Mouse (Mus musculus): Measurements from ENCODE around the gene Slc5a10. TPM values are rescaled to one million over a fixed set of nuclear protein-coding genes. Genes with fewer than 3 reads are reported as not detected.

The Slc5a10 gene
- polyA plus RNA-seq, 1 experiment from 2014 or later = 0.11 TPM

DNA sequence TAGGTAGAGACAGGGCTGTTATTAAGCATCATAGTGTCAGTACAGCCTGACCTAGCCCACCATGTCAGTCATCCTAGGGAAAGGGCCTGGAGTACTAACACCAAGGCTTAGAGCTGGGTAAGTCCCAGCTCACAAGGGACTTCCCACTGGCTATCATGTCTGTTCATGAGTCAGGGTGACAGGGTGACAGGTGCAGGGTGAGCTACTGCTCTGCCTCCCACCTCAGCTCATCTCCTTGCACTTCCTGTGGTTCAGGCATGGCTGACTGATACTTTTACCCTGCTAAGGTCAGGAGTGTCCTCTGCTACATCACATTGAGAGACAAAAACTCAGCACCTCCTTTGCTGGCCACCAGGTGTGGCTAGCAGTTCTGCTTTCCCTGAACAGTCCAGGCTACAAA is 21.8 kb downstream of the Slc5a10 start:
- no peak overlapping the region for H3K4me3 ChIP-seq (ENCODE audit: low read length)
- H3K36me3 ChIP-seq (ENCODE audit: control insufficient read depth, insufficient read depth) = no peaks in the 10 kb centered on the region
- no peak overlapping the region for H3K27ac ChIP-seq (ENCODE audit: low read length)
- ATAC-seq (replicated peaks; ENCODE audit: extremely low read depth, insufficient read depth, low FRiP score) = no peak
- peaks cover 3% of the 10 kb centered on the region; the same call in 1 of the 2 replicates for H3K4me1 ChIP-seq (ENCODE audit: control insufficient read depth, insufficient read depth, low read length)
- no peak overlapping the region for H3K9ac ChIP-seq (ENCODE audit: low read length)
- H3K4me2 ChIP-seq (ENCODE audit: low read depth, low read length) = no peak overlapping the region
- no peaks in the 10 kb centered on the region for H3K9me3 ChIP-seq (replicated peaks; ENCODE audit: control insufficient read depth, low read length)
- no peaks in the 10 kb centered on the region for H3K27me3 ChIP-seq (ENCODE audit: control insufficient read depth, insufficient read depth, low read length)

DNA sequence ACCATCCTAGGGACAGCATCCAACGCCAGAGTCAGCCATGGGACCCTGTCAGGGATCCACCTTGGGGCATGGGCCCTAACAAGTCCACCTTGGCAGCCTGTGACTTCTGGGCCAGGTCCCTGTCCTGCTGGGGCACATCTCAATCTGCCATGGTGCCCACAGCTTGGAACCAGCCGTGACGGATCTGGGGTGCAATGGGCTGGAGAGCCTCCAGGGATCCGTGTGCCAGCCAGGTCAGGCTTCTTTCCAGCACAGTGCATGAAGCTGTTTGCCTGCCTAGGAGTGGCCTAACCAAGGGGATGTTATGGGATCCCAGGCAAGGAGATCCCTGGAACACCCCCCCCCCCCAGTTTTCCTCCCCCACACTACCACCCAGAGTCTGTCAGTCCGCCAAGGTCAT is 27.6 kb downstream of the Slc5a10 start:
- Histone ChIP-seq H3K9ac (ENCODE audit: low read length) (no peak overlapping the region), H3K27ac (ENCODE audit: low read length) (no peak overlapping the region), H3K27me3 (ENCODE audit: control insufficient read depth, insufficient read depth, low read length) (no peaks in the 10 kb centered on the region), H3K4me2 (ENCODE audit: low read depth, low read length) (no peak overlapping the region), H3K9me3 (replicated peaks; ENCODE audit: control insufficient read depth, low read length) (no peaks in the 10 kb centered on the region), H3K36me3 (ENCODE audit: control insufficient read depth, insufficient read depth) (no peaks in the 10 kb centered on the region), H3K4me3 (ENCODE audit: low read length) (no peak overlapping the region), H3K4me1 (ENCODE audit: control insufficient read depth, insufficient read depth, low read length) (peaks cover 12% of the 10 kb centered on the region)
- ATAC-seq (replicated peaks; ENCODE audit: extremely low read depth, insufficient read depth, low FRiP score) = no peak
- WGBS = 88% methylated on average over 5 of the region's 5 CpGs

DNA sequence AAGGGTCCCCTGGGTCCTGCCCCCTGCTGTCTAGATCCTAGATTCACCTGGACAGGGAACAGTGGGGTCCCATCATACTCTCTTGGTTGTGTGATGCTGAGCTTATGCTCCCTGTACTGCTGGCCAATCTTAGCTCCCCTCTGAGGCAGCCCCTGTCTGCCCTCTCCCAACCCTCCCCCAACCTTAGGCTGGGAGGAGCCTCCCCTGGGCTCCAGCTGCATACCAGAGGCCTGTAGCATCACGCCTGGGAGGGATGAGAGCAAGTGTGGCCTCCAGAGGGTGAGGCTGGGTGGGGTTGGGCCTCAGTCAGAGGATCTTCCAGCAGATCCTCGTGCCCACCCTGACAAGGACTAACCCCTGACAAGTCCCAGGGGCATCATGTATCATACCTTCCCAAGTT is 33.0 kb downstream of the Slc5a10 start:
- Histone ChIP-seq H3K9me3 (replicated peaks; ENCODE audit: control insufficient read depth, low read length) (no peaks in the 10 kb centered on the region), H3K4me1 (ENCODE audit: control insufficient read depth, insufficient read depth, low read length) (peaks cover 37% of the 10 kb centered on the region), H3K4me2 (ENCODE audit: low read depth, low read length) (no peak overlapping the region), H3K9ac (ENCODE audit: low read length) (no peak overlapping the region), H3K27me3 (ENCODE audit: control insufficient read depth, insufficient read depth, low read length) (peaks cover 15% of the 10 kb centered on the region), H3K27ac (ENCODE audit: low read length) (no peak overlapping the region), H3K36me3 (ENCODE audit: control insufficient read depth, insufficient read depth) (no peaks in the 10 kb centered on the region), H3K4me3 (ENCODE audit: low read length) (no peak overlapping the region)
- 52% methylated on average over 2 of the region's 2 CpGs for WGBS
- ATAC-seq (replicated peaks; ENCODE audit: extremely low read depth, insufficient read depth, low FRiP score) = peak; percentile 47

- Histone ChIP-seq H3K36me3 (ENCODE audit: control insufficient read depth, insufficient read depth) (no peaks in the 10 kb centered on the region), H3K4me1 (ENCODE audit: control insufficient read depth, insufficient read depth, low read length) (peaks cover 37% of the 10 kb centered on the region), H3K9ac (ENCODE audit: low read length) (no peak overlapping the region), H3K27me3 (ENCODE audit: control insufficient read depth, insufficient read depth, low read length) (peaks cover 16% of the 10 kb centered on the region), H3K4me3 (ENCODE audit: low read length) (no peak overlapping the region), H3K4me2 (ENCODE audit: low read depth, low read length) (no peak overlapping the region), H3K27ac (ENCODE audit: low read length) (no peak overlapping the region), H3K9me3 (replicated peaks; ENCODE audit: control insufficient read depth, low read length) (no peaks in the 10 kb centered on the region)
- WGBS = 57% methylated on average over 10 of the region's 10 CpGs
- no peak for ATAC-seq (replicated peaks; ENCODE audit: extremely low read depth, insufficient read depth, low FRiP score)
Observed at GRCm38 (mm10) chr11:61686906-61687453, 33.6 kb downstream of the Slc5a10 start.

DNA sequence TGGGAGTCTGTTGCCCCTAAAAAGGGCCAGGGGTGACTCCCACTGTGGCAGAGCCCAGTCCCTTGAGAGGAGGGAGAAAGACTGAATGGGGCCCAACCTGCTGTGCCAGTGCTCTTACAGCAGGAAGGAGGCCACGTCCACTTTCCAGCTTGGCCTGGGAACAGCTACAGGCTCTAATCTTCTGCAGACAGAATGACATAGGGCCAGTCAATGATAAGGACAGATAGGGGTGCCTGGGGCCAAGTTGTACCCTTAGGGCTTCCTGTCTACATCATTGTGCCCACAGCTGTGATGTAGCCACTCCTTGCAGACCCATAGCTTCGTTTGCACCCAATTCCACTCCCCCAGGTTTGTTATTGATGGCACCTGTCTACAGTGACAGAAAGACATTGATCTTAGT is 34.5 kb downstream of the Slc5a10 start:
- peaks cover 16% of the 10 kb centered on the region for H3K27me3 ChIP-seq (ENCODE audit: control insufficient read depth, insufficient read depth, low read length)
- H3K4me1 ChIP-seq (ENCODE audit: control insufficient read depth, insufficient read depth, low read length) = peaks cover 37% of the 10 kb centered on the region
- 22% methylated on average over 2 of the region's 2 CpGs for WGBS
- no peak overlapping the region for H3K9ac ChIP-seq (ENCODE audit: low read length)
- no peak overlapping the region for H3K27ac ChIP-seq (ENCODE audit: low read length)
- H3K4me2 ChIP-seq (ENCODE audit: low read depth, low read length) = no peak overlapping the region
- no peaks in the 10 kb centered on the region for H3K36me3 ChIP-seq (ENCODE audit: control insufficient read depth, insufficient read depth)
- H3K9me3 ChIP-seq (replicated peaks; ENCODE audit: control insufficient read depth, low read length) = no peaks in the 10 kb centered on the region
- no peak overlapping the region for H3K4me3 ChIP-seq (ENCODE audit: low read length)
- ATAC-seq (replicated peaks; ENCODE audit: extremely low read depth, insufficient read depth, low FRiP score) = no peak

DNA sequence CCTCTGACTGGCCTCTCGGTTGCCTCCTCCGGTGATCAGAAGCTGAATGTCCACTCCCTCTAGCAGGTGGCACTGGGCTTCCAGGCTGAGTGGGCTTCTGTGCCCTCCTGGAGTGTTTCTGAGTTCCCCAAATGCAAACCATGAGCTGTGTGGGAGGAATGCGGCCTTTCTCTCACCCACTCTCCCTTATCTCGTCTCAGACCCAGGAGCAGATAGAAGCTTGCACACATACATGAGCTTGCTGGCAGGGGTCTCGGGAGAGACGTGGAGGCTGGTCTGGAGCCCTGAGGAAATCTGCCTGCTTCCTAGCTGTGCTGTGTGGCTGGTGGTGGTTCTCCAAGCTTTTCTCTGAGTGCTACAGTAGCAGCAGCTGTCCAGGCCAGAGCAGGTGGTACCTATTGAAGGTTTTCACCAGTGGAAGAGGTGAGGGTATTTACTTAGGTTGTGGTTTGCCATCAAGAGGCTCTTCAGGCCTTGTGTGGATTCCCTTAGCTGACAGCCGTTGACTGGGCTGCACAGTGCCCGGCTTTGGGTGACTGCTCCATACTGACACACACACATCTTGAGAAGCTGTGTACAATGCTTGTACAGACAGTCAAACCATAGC is 35.4 kb downstream of the Slc5a10 start:
- no peaks in the 10 kb centered on the region for H3K36me3 ChIP-seq (ENCODE audit: control insufficient read depth, insufficient read depth)
- peak overlapping the region; percentile 21; the same call in 1 of the 2 replicates for H3K9ac ChIP-seq (ENCODE audit: low read length)
- 45% methylated on average over 8 of the region's 8 CpGs for WGBS
- H3K27ac ChIP-seq (ENCODE audit: low read length) = 0 out of 2 replicates have a peak overlapping the region, but pooled peaks have one; percentile 4
- H3K9me3 ChIP-seq (replicated peaks; ENCODE audit: control insufficient read depth, low read length) = no peaks in the 10 kb centered on the region
- H3K27me3 ChIP-seq (ENCODE audit: control insufficient read depth, insufficient read depth, low read length) = peaks cover 16% of the 10 kb centered on the region
- H3K4me2 ChIP-seq (ENCODE audit: low read depth, low read length) = peak overlapping the region; percentile 82; the same call in 1 of the 2 replicates
- H3K4me1 ChIP-seq (ENCODE audit: control insufficient read depth, insufficient read depth, low read length) = peaks cover 37% of the 10 kb centered on the region
- peak overlapping the region; percentile 57; the same call in 1 of the 2 replicates for H3K4me3 ChIP-seq (ENCODE audit: low read length)
- ATAC-seq (replicated peaks; ENCODE audit: extremely low read depth, insufficient read depth, low FRiP score) = no peak

GRCm38 (mm10) chr11:61683907-61684731 is 36.5 kb downstream of the Slc5a10 start, which contains the start of gene Fam83g:
TSS of gene Fam83g (plus strand) at chr11:61684091.
- peak within 1 kb of the TSS; percentile 82 for H3K4me2 ChIP-seq (ENCODE audit: low read depth, low read length)
- peak; percentile 49 for ATAC-seq (replicated peaks; ENCODE audit: extremely low read depth, insufficient read depth, low FRiP score)
- H3K4me3 ChIP-seq (ENCODE audit: low read length) = peak within 1 kb of the TSS; percentile 57
- no peaks in the 10 kb centered on the region for H3K9me3 ChIP-seq (replicated peaks; ENCODE audit: control insufficient read depth, low read length)
- H3K27me3 ChIP-seq (ENCODE audit: control insufficient read depth, insufficient read depth, low read length) = peaks cover 16% of the 10 kb centered on the region
- 1% methylated on average over 74 of the region's 76 CpGs for WGBS
- peaks cover 31% of the 10 kb centered on the region for H3K4me1 ChIP-seq (ENCODE audit: control insufficient read depth, insufficient read depth, low read length)
- peak within 1 kb of the TSS; percentile 52 for H3K9ac ChIP-seq (ENCODE audit: low read length)
- no peak within 1 kb of the TSS for H3K27ac ChIP-seq (ENCODE audit: low read length)
- no peaks in the 10 kb centered on the region for H3K36me3 ChIP-seq (ENCODE audit: control insufficient read depth, insufficient read depth)

GRCm38 (mm10) chr11:61679091-61679866 is 41.3 kb downstream of the Slc5a10 start:
- no peaks in the 10 kb centered on the region for H3K36me3 ChIP-seq (ENCODE audit: control insufficient read depth, insufficient read depth)
- peaks cover 14% of the 10 kb centered on the region for H3K27me3 ChIP-seq (ENCODE audit: control insufficient read depth, insufficient read depth, low read length)
- H3K4me2 ChIP-seq (ENCODE audit: low read depth, low read length) = no peak overlapping the region
- H3K4me1 ChIP-seq (ENCODE audit: control insufficient read depth, insufficient read depth, low read length) = peaks cover 10% of the 10 kb centered on the region
- H3K27ac ChIP-seq (ENCODE audit: low read length) = no peak overlapping the region
- 72% methylated on average over 4 of the region's 4 CpGs for WGBS
- no peak overlapping the region for H3K9ac ChIP-seq (ENCODE audit: low read length)
- ATAC-seq (replicated peaks; ENCODE audit: extremely low read depth, insufficient read depth, low FRiP score) = no peak
- no peak overlapping the region for H3K4me3 ChIP-seq (ENCODE audit: low read length)
- H3K9me3 ChIP-seq (replicated peaks; ENCODE audit: control insufficient read depth, low read length) = no peaks in the 10 kb centered on the region

Data from heart, embryonic 16.5 days (tissue).